8 mouse cellular contexts compared by ENCODE assay signal in the genomic region with DNA sequence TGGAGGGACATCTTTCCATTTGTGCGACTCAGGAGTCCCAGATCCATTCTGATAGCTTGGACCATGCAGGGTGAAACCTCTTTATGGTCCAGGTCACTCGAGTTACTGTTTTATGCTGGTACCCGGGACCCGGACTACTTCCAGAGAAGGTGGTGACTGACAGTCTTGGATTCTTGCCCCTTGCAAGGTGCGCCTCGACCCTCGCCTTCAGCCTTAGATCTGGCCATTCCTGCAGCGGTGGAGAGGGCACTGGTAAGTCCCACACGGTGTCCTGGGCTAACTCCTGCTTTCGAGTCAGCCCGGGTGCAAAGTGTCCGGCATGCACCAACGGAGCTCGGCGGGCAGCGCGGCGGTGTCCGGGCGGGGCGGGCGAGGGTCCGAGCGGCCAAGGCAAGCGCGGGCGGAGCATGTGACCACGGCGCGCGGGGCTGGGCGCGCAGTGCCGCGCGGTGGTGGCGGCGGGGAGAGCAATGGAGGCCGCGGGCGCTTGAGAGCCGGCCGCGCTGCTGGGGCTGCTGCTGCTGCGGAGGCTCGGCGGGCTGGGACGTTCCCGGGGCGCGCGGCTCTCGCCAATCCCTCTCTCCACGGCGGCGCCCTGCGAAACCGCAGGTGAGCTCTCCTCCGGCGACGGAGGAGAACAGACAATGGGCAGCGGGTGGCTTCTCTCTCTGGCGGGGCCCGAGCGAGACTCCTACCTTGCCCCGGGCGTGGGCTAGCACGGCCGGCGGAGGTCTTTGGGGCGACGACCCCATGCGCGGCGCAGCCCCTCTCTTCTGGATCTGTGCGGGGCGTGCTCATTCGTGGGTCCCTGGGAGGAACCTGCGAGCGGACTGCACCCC. TPM values are rescaled to one million over a fixed set of nuclear protein-coding genes. Genes with fewer than 3 reads are reported as not detected.
DNase-seq lines count a peak whose midpoint lies in the region; ATAC-seq and TF ChIP-seq lines count a peak whose summit lies in the region.

No protein-coding gene starts in this region.

- H3K36me3 ChIP-seq in heart, embryonic 16.5 days (ENCODE audit: control insufficient read depth, insufficient read depth), result no peaks in the 10 kb centered on the region
- no peaks in the 10 kb centered on the region for H3K36me3 ChIP-seq in lung, embryonic 14.5 days (ENCODE audit: insufficient read depth)

- TF ChIP-seq POLR2A in embryonic fibroblast, embryonic 13.5 days (IDR thresholded peaks at IDR 0.05; ENCODE audit: low read depth, low read length), result peak; percentile 50; the same call in 1 of the 2 replicates

- no peaks in the 10 kb centered on the region for H3K4me1 ChIP-seq in embryonic fibroblast, embryonic 13.5 days (ENCODE audit: control insufficient read depth, insufficient read depth, low read length)
- peaks cover 4% of the 10 kb centered on the region; the same call in 1 of the 2 replicates for H3K4me1 ChIP-seq in heart, embryonic 16.5 days (ENCODE audit: control insufficient read depth, insufficient read depth, low read length)
- 0 out of 2 replicates have a peak, but pooled peaks cover 5% of the 10 kb centered on the region for H3K4me1 ChIP-seq in lung, embryonic 14.5 days (ENCODE audit: insufficient read depth)

- ATAC-seq in heart, embryonic 16.5 days (replicated peaks; ENCODE audit: extremely low read depth, insufficient read depth, low FRiP score), result peak; percentile 96
- peak; percentile 96 for ATAC-seq in lung, embryonic 14.5 days (ENCODE audit: insufficient read depth)

- H3K4me2 ChIP-seq in heart, embryonic 16.5 days (ENCODE audit: low read depth, low read length), result peak overlapping the region; percentile 100
- H3K4me2 ChIP-seq in lung, embryonic 14.5 days, result peak overlapping the region; percentile 95

- H3K9ac ChIP-seq in heart, embryonic 16.5 days (ENCODE audit: low read length), result peak overlapping the region; percentile 91
- H3K9ac ChIP-seq in lung, embryonic 14.5 days, result peak overlapping the region; percentile 92

- H3K27ac ChIP-seq in embryonic fibroblast, embryonic 13.5 days (ENCODE audit: insufficient read depth, low read length), result no peak overlapping the region
- no peak overlapping the region for H3K27ac ChIP-seq in heart, embryonic 16.5 days (ENCODE audit: low read length)
- H3K27ac ChIP-seq in lung, embryonic 14.5 days (ENCODE audit: low read depth), result peak overlapping the region; percentile 67

- TF ChIP-seq CTCF in embryonic fibroblast, embryonic 13.5 days (IDR thresholded peaks at IDR 0.05; ENCODE audit: borderline replicate concordance, insufficient read depth, low read length), result 0 out of 2 replicates have a peak, but pooled peaks have one; percentile 27
- no peak for TF ChIP-seq CTCF in lung, embryonic 14.5 days (IDR thresholded peaks at IDR 0.05; ENCODE audit: low read depth)

- peak; percentile 73 for DNase-seq in Muller cell, postnatal 12 days (ENCODE audit: inconsistent ontology term)
- DNase-seq in brain, embryonic 18.5 days (ENCODE audit: low read depth, low spot score), result peak; percentile 37
- DNase-seq in layer of hippocampus, adult 9-11 months, result peak; percentile 61
- peak; percentile 86 for DNase-seq in lung, embryonic 14.5 days
- peak; percentile 10 for DNase-seq in ovary, postnatal 10 days (ENCODE audit: low spot score)
- peak; percentile 16 to 38 for DNase-seq in urinary bladder, postnatal 36 days (ENCODE audit: low spot score in 2 of 2)

- no peaks in the 10 kb centered on the region for H3K9me3 ChIP-seq in heart, embryonic 16.5 days (replicated peaks; ENCODE audit: control insufficient read depth, low read length)
- H3K9me3 ChIP-seq in lung, embryonic 14.5 days (ENCODE audit: low read depth, low read length), result no peaks in the 10 kb centered on the region

- WGBS in heart, embryonic 16.5 days, result under 1% methylated on average over 69 of the region's 80 CpGs
- WGBS in lung, embryonic 14.5 days, result under 1% methylated on average over 77 of the region's 80 CpGs

- H3K4me3 ChIP-seq in embryonic fibroblast, embryonic 13.5 days (ENCODE audit: insufficient read depth, low read length), result peak overlapping the region; percentile 87
- H3K4me3 ChIP-seq in heart, embryonic 16.5 days (ENCODE audit: low read length), result peak overlapping the region; percentile 80
- peak overlapping the region; percentile 77 for H3K4me3 ChIP-seq in lung, embryonic 14.5 days (ENCODE audit: low read depth, low read length)

- H3K27me3 ChIP-seq in heart, embryonic 16.5 days (ENCODE audit: control insufficient read depth, insufficient read depth, low read length), result no peaks in the 10 kb centered on the region
- H3K27me3 ChIP-seq in lung, embryonic 14.5 days (ENCODE audit: insufficient read depth, low read length), result no peaks in the 10 kb centered on the region

RNA-seq across cellular contexts. Expression of a gene that starts 1.2 kb away (rescaled TPM):
- 17.9 and 21.3 TPM in 2 replicates for polyA plus RNA-seq in embryonic fibroblast, embryonic 13.5 days (2011; ENCODE audit: insufficient read length, low read depth, missing spikeins)
- 31.6 and 37.4 TPM in 2 replicates for polyA plus RNA-seq in heart, embryonic 16.5 days (2015; fragmentation: Nextera tagmentation; extraction: Ambion mirVana)
- 11.2 and 14.8 TPM in 2 replicates for polyA plus RNA-seq in lung, embryonic 14.5 days (2014; fragmentation: Nextera tagmentation; extraction: Ambion mirVana)

Comparison
In these comparisons a context has a peak if more than half of its experiments do, and no peak if none do; other contexts are left out.
1. DNase-seq: peak in every context shown above with its lines; median percentile 86 in lung, embryonic 14.5 days; 73 in Muller cell, postnatal 12 days; 61 in layer of hippocampus, adult 9-11 months; 37 in brain, embryonic 18.5 days; 27 in urinary bladder, postnatal 36 days; 10 in ovary, postnatal 10 days.